Mouse (Mus musculus) kidney, postnatal 36 days (tissue): ENCODE measurements at regions not wholly inside any gene's neighbourhood (a gene's known extent, or its start where the extent isn't known, plus 50 kb on each side); places are given as distances from the start of the nearest gene placed in this dataset.

Source experiments
- DNase-seq, 2 experiments: peaks; one replicate each; pipeline ENCODE4 v3.0.0; 2021 to 2022; ENCODE audit warnings: mixed read lengths in 2 of 2

DNA sequence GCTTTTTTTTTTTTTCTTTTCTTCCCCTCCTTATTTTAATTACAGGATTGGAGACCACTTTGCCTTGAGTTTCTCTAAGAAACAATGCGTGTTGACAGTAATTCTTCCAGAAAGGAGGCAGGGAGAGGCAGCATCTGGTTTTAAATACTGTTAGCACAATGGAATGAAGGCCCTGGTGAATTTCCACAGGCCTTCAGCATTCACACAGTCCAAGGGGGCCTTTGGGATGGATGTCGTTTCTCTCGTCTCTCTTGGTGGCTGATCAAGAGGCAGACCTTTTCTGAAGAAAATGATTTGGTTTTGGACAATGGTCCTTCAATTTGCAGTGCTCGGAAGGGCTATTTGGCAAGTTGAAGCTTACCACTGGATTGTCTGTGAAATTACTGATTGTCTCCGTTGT, 321.4 kb downstream of the Lmx1a start:
- no peak for DNase-seq

DNA sequence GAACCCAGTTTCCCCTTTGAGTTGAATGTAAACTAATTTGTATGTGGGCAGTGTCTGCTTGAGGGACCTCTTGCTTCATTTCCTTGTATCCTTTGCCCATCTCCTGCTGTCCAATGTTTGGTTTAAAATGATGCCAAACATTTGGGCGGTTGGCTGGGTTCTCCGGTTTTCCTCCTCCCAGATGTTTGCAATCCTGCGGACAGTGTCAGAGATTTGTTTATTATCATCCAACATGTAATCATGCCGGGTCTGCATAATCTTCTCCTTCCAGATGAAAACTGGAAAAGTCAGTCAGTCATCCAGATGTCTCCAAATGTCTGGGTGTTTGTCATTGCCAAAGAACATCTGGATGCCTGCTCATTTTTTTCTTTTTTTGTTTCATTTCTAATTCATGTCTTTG, 323.0 kb downstream of the Lmx1a start:
- DNase-seq, result no peak

- DNase-seq, result no peak
Observed at GRCm38 (mm10) chr1:168012611-168013010, 323.6 kb downstream of the Lmx1a start.

DNA sequence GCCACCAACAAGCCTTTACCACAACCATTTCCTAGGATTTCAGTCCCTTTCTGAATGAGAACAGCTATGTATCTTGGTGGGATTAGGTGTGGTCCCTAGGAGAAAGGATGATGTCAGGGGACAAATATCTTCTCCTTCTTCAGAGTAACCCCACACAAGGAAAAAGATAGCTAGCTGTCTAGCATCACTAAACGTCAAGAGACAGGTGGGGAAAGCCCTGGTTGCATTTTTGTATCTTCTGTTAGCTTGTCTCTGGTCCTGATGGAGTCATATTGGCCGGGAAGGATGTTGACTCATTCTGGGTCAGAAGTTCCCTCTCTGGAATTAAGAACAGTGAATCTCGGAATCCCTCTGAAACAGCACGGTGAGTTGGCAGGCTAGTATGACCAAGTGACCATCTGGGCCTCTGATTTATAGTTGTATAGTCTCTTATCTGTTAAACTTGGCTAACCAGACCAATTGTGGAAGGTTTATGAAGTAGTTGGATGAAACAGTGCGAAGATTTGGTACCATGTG, 327.4 kb downstream of the Lmx1a start:
- no peak for DNase-seq

DNA sequence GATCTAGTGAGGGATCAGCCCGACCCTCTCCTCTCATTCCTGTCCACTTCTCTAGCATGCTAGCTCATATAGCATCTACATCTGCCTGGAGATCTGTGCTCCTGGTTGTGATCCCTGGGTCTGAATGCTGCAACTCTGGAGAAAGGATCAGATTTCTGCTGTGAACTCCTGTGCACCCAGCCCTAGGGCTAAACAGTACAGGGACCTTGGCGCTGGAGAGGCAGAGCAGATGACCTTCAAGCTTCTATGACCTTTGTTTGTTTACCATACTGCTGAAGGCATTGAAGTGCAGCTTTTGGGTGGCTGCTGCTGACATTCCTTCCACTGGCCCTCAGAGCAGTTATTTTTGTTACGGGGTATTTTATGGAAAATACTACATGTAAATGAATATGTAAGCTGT, 337.4 kb downstream of the Lmx1a start:
- peak; percentile 46 to 72 for DNase-seq

- DNase-seq, result no peak
Observed at GRCm38 (mm10) chr1:168044765-168045164, 355.7 kb downstream of the Lmx1a start.

DNA sequence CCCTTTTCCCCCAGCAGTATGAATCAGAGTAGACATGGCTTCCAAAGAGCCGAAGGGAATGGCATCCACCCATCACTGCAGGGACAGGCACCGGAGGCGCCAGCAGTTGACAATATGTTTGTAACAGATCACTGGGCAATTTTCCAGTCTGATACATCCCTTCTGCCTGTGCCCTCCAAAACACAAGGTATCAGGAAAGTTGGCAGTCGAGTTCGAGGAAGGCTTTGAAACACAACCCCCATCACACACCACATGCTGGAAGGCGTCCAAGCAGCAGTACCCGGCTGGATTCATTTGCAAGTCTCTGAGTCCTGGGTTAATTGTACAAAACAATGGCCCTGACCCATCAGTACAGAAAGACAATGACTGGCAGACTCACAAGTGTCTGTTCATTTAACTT, 357.3 kb downstream of the Lmx1a start:
- no peak for DNase-seq

DNA sequence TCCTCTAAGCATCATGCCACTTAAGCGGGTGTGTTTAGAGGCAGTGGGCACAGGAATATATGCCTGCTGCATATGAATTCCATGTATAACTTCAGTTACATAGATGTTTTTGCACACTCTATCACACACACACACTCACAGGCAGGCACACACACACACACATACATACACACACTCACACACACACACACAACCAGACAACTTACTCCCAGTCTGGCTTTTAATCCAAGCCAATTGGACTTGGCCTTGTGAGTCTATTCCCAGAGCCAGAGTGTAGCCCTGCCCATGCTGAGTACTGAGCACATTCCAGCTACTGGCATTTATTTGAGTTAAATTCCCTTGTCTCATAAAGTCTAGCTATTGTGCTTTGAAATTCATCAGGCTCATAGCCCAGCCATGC, 357.7 kb downstream of the Lmx1a start:
- no peak for DNase-seq

DNA sequence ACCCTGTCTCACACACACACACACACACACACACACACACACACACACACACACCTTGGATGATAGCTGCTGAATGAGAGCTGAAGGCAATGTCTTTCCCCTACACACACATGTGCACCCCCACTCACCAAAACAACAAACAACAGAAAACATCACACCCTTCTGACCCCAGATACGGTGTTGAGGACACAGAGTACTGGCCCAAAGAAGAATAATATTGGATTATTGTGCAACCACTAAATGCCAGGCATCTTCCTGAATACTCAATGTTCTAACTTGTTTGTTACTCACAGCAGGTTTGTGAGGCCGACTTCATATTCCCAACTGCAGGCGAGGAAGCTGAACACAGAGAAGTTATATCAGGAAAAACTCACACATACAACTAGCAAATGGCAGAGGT, 360.9 kb downstream of the Lmx1a start:
- no peak for DNase-seq

GRCm38 (mm10) chr1:168056479-168056878, 367.4 kb downstream of the Lmx1a start:
- DNase-seq, result peak in 1 of 2 experiments; percentile 2

GRCm38 (mm10) chr1:168057479-168057878, 368.4 kb downstream of the Lmx1a start:
- no peak for DNase-seq

GRCm38 (mm10) chr1:168058769-168059168, 369.7 kb downstream of the Lmx1a start:
- DNase-seq, result no peak

DNA sequence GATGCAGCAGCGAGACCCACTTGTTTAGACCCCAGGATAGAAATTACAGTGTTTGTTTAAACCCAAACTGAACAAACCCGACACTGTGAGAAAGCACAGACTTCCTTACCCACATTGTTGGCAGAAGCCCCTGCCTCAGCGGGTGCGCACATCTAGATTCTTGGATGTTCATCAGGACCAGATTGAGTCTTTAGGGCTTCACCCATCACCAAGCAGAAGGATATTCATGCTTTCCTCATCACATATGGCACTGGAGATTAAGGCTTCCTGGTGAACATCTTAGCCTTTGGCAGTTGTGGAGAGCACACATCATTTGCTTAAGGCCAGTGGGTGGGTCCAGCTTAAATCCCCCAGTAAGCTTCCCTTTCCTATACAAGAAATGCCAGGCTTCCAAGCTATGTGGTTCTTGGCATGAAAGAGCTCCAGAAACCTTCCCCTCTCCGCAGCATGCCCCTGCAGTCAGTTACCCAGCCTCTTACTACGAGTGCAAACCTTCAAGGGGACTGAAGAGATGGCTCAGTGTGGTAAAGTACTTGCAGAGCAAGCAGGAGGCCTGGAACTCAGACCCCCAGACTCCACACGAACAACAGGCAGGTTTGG, 367.9 kb downstream of the Pbx1 start:
- DNase-seq, result no peak

DNA sequence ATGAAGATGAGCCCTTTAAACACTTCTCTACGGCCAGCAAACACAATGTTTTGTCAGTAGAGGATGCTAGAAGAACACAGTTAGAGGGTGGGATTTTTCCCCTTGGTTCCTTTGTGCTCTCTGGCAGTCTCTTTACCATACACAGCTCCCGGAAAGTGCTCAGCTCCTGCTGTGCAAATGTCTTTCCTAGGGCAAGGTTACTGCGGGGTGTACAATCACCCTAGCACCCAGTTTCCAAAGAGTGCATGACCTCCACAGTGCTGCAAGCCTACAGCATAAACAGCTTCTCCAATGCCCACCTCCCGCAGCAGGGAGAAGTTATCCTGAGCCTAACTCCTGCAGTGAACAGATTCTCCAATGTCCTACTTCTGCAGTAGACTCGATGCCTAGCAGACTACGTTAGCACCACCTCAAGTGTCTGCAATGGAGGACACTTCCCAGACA, 366.4 kb downstream of the Pbx1 start:
- DNase-seq, result no peak

GRCm38 (mm10) chr1:168066810-168067209, 365.3 kb downstream of the Pbx1 start:
- peak in 1 of 2 experiments; percentile 35 for DNase-seq

DNA sequence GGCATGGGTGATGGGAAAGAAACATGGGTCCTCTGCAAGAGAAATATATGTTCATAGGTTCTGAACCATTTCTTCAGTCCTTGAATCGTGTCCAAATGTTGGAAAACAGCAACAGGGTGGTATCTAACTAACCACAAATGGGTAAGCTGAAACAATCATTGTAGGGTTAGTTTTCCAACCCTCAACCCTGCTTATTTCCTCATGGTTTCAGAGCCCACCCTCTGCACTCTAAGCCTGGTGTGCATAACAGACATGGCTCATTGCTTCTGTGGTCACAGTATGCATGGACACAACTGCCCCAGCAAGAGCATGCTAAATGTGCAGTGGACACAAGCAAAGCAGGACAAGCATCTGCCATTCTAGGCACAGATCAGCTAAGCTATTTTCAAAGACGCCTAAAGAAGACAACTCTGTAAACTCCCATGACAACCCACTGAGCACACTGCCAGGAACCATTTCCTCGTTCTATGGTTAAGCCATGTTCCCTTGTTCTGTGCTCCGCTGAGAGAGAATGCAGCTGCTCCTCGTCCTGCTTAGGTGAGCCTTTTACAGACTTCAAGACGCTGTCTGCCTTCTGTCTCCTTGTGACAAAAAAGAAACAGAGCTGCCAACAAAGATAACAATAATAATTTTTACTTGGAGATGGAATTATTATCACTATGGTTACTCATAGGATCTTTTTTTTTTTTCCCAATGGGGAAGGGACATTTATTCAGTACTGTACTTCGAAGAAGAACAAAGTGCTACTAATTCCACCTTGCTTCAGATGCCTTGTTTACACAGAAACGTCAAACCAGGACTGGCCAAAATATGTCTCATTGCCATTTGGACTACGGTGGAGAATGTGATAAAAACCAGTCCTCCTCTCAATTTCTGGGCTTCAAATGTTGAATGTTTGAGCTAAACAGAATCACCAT, 363.8 kb downstream of the Pbx1 start:
- DNase-seq, result no peak

GRCm38 (mm10) chr1:168068920-168069590, 363.0 kb downstream of the Pbx1 start:
- no peak for DNase-seq
